Mouse (Mus musculus) myocyte (in vitro differentiated cells): ENCODE measurements around the gene Gatad1. TPM values are rescaled to one million over a fixed set of nuclear protein-coding genes. Genes with fewer than 3 reads are reported as not detected.
"Not testable (repeated sequence)": the region's sequence is repeated elsewhere in the genome, so short reads cannot be mapped to it uniquely, and the experiment has no call there.

ENCODE experiments used
- H3K27me3 ChIP-seq: one replicate; pipeline ENCODE4 v1.6.1; 2011; ENCODE audit not compliant: control insufficient read depth, insufficient read depth, insufficient read length
- H3K36me3 ChIP-seq: one replicate; pipeline ENCODE4 v1.6.1; 2011; ENCODE audit not compliant: control insufficient read depth, insufficient read depth
- H3K4me2 ChIP-seq: one replicate; pipeline ENCODE4 v1.6.1; 2011; ENCODE audit warnings: low read depth, control low read depth
- H3K4me3 ChIP-seq: one replicate; pipeline ENCODE4 v1.5.1; 2011; ENCODE audit warnings: mild to moderate bottlenecking, control low read depth, moderate library complexity
- H3K79me2 ChIP-seq: one replicate; pipeline ENCODE4 v1.6.1; 2011; ENCODE audit not compliant: control insufficient read depth, insufficient read depth
- H3ac ChIP-seq: one replicate; pipeline ENCODE4 v1.6.1; 2011; ENCODE audit not compliant: control insufficient read depth, insufficient read length
- CEBPB ChIP-seq: IDR thresholded peaks from 2 replicates; pipeline ENCODE4 v1.6.1; 2011; ENCODE audit warnings: mild to moderate bottlenecking, moderate library complexity; ENCODE audit not compliant: poor library complexity, insufficient read depth, severe bottlenecking
- E2F4 ChIP-seq: IDR thresholded peaks from one replicate; pipeline ENCODE4 v1.6.1; 2011; ENCODE audit warnings: mild to moderate bottlenecking, control low read depth, moderate library complexity; ENCODE audit not compliant: insufficient read depth
- MYOD1 ChIP-seq, 3 experiments: IDR thresholded peaks; one replicate each; pipeline ENCODE4 v1.6.1; 2011; ENCODE audit warnings: control low read depth in 2 of 3, low read depth in 2 of 3, mild to moderate bottlenecking in 2 of 3, moderate library complexity in 1 of 3; ENCODE audit not compliant: insufficient read length in 2 of 3, control insufficient read depth in 1 of 3
- MYOG ChIP-seq, 3 experiments: IDR thresholded peaks; one replicate each; pipeline ENCODE4 v1.6.1; 2011; ENCODE audit warnings: control low read depth in 2 of 3, low read depth in 2 of 3, mild to moderate bottlenecking in 2 of 3; ENCODE audit not compliant: insufficient read length in 2 of 3, control insufficient read depth in 1 of 3, insufficient read depth in 1 of 3
- POLR2A ChIP-seq: IDR thresholded peaks from one replicate; pipeline ENCODE4 v1.6.1; 2011; ENCODE audit warnings: low read depth, mild to moderate bottlenecking, control low read depth, moderate library complexity; ENCODE audit not compliant: insufficient read length
- POLR2AphosphoS2 ChIP-seq: IDR thresholded peaks from one replicate; pipeline ENCODE4 v1.6.1; 2011; ENCODE audit warnings: low read depth, control low read depth; ENCODE audit not compliant: insufficient read length
- REST ChIP-seq: IDR thresholded peaks from one replicate; pipeline ENCODE4 v1.6.1; 2011; ENCODE audit warnings: mild to moderate bottlenecking, control low read depth, moderate library complexity; ENCODE audit not compliant: insufficient read depth, insufficient read length
- SRF ChIP-seq: IDR thresholded peaks from one replicate; pipeline ENCODE4 v1.6.1; 2011; ENCODE audit warnings: low read depth; ENCODE audit not compliant: control insufficient read depth, insufficient read length
- TCF3 ChIP-seq: IDR thresholded peaks from one replicate; pipeline ENCODE4 v1.6.1; 2011; ENCODE audit warnings: low read depth, control low read depth; ENCODE audit not compliant: insufficient read length
- USF1 ChIP-seq: IDR thresholded peaks from one replicate; pipeline ENCODE4 v1.6.1; 2011; ENCODE audit warnings: low read depth, mild to moderate bottlenecking, control low read depth, moderate library complexity
- polyA plus RNA-seq: library from polyadenylated mRNA; unstranded; fragments of >200 nt; fragmentation: generic; extraction: Trizol; gene quantifications from one replicate; pipeline ENCODE4 v1.2.1, GENCODE M21; 2012; ENCODE audit warnings: missing spikeins

The Gatad1 gene
- polyA plus RNA-seq, 1 experiment, result 89.9 TPM

DNA sequence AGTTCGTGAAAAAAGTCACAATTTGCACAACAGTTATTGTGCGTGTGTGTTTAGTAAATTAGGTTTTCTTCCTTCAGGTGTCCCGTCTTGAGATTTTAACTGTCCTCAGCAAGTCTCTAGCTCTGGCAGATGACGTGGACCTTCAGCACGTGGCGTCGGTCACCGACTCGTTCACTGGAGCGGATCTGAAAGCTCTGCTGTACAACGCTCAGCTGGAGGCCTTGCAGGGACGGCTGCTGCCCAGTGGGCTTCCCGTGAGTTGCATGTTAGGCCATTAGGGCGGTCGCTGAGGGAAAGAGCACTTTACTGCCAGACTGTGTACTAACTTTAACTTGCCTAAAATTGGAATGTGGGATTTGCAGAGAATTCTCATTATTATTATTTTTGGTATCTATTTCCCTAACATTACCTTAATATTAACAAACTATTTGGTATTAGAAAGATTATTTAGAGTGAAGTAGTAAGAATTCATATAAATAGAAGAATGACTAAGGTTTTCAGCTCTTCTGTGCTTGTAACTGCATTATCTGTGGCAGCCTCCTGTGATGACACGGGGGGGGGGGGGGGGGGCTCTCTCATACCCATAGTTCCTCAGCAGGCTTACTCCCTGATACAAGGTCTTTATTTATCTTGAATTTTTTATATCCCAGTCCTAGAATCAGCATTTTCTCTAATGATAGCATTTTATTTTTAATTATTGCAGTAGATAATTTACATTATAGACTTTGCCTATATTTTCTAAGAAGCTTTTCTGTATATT is 25.3 kb downstream of the Gatad1 start:
- no peaks in the 10 kb centered on the region for H3K79me2 ChIP-seq

DNA sequence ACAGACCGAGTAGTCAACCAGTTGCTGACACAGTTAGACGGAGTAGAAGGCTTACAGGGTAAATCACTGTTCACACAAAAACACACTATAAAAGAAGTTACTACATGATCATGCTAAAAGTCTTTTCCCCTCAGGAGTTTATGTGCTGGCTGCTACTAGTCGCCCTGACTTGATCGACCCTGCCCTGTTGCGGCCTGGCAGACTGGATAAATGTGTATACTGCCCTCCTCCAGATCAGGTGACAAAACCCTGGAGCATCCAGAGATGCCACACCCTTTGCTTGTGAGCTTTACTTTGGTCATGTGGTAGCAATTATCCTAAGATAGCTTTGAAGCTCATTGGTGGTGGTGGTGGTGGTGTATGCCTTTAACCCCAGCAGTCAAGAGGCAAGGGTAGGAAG is 26.9 kb downstream of the Gatad1 start:
- TF ChIP-seq SRF (no peak), E2F4 (no peak), CEBPB (no peak)
- no peaks in the 10 kb centered on the region for H3K79me2 ChIP-seq
- H3K27me3 ChIP-seq, result no peaks in the 10 kb centered on the region
- no peaks in the 10 kb centered on the region for H3K36me3 ChIP-seq
- H3ac ChIP-seq, result no peak overlapping the region
- H3K4me2 ChIP-seq, result no peak overlapping the region
- H3K4me3 ChIP-seq, result no peak overlapping the region

More for the DNA sequence above, 25.3 kb downstream of the Gatad1 start:
- Histone ChIP-seq H3K4me3 (no peak overlapping the region), H3K27me3 (no peaks in the 10 kb centered on the region), H3K4me2 (no peak overlapping the region), H3ac (no peak overlapping the region), H3K36me3 (peaks cover 9% of the 10 kb centered on the region)
- no peak for TF ChIP-seq POLR2A
- no peak for TF ChIP-seq REST
- TF ChIP-seq E2F4, result no peak
- TF ChIP-seq SRF, result no peak
- no peak for TF ChIP-seq POLR2AphosphoS2

DNA sequence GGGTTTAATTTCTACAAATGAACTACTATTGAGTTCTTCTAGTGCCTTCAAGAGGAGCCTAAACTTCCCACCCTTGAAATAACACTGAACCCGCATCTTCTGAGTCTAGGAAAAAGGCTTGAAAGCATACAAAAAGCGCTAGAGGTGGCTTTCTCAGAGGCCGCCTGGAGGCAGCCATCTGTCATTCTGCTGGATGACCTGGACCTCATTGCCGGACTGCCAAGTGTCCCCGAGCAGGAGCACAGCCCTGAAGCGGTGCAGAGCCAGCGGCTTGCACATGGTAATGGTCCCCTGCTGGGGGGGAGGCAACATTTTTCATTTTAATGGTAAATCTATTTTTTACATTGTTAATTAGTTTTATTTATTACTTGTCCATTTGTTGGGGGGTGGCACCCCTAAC is 36.5 kb downstream of the Gatad1 start:
- TF ChIP-seq CEBPB (no peak), MYOG (IDR thresholded peaks at IDR 0.05; ENCODE audit: control insufficient read depth in 1 of 3, insufficient read depth in 1 of 3, insufficient read length in 2 of 3, low read depth in 2 of 3) (no peak), E2F4 (no peak), SRF (no peak)
- H3K4me3 ChIP-seq, result no peak overlapping the region
- peaks cover 6% of the 10 kb centered on the region for H3K36me3 ChIP-seq
- no peak overlapping the region for H3K4me2 ChIP-seq
- H3K27me3 ChIP-seq, result no peaks in the 10 kb centered on the region
- no peak overlapping the region for H3ac ChIP-seq
- H3K79me2 ChIP-seq, result no peaks in the 10 kb centered on the region

DNA sequence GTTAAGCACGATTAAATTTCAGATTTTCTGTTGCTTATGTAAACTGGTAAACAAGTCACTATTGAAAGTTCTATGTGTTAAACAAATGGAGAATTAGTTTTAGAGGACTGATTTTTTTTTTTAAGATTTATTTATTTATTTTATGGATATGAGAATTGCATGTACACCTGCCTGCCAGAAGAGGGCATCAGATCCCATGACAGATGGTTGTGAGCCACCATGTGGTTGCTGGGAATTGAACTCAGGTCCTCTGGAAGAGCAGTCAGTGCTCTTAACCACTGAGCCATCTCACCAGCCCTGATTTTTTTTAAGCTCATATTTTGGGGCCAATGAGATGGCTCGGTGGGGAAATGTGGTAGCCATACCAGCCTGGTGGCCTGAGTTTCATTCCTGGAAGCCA is 45.1 kb downstream of the Gatad1 start:
- H3ac ChIP-seq, H3K4me3 ChIP-seq, H3K4me2 ChIP-seq, H3K27me3 ChIP-seq, H3K36me3 ChIP-seq, H3K79me2 ChIP-seq: not testable (repeated sequence)

DNA sequence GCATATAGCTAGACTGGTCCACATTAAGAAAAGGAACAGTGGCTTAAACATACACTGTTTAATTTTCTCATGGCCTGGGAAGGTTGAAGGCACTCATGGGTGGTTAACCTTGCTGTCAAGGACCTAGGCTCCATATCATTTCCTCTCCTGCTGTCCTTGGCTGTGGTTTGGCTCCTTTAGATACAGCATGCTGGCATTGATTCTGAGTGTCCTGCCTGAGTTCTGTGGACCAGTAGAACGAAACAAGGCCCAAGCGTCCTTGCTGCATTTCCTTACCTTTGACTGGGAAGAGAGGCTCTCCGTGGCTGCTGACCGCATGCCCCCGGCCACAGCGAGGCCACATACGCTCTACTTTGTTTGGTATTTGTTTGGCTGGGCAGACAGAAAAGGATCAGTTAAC is 47.7 kb downstream of the Gatad1 start:
- no peaks in the 10 kb centered on the region for H3K27me3 ChIP-seq
- no peaks in the 10 kb centered on the region for H3K79me2 ChIP-seq
- H3K4me3 ChIP-seq, result no peak overlapping the region
- H3K4me2 ChIP-seq, result no peak overlapping the region
- peaks cover 18% of the 10 kb centered on the region for H3K36me3 ChIP-seq
- no peak for TF ChIP-seq USF1
- TF ChIP-seq REST, result no peak
- TF ChIP-seq MYOD1 (IDR thresholded peaks at IDR 0.05; ENCODE audit: control insufficient read depth in 1 of 3, insufficient read length in 2 of 3, low read depth in 2 of 3), result no peak
- TF ChIP-seq E2F4, result no peak
- no peak for TF ChIP-seq POLR2AphosphoS2
- no peak for TF ChIP-seq SRF
- no peak for TF ChIP-seq MYOG (IDR thresholded peaks at IDR 0.05; ENCODE audit: control insufficient read depth in 1 of 3, insufficient read depth in 1 of 3, insufficient read length in 2 of 3, low read depth in 2 of 3)
- no peak for TF ChIP-seq TCF3
- no peak for TF ChIP-seq POLR2A
- H3ac ChIP-seq, result no peak overlapping the region

DNA sequence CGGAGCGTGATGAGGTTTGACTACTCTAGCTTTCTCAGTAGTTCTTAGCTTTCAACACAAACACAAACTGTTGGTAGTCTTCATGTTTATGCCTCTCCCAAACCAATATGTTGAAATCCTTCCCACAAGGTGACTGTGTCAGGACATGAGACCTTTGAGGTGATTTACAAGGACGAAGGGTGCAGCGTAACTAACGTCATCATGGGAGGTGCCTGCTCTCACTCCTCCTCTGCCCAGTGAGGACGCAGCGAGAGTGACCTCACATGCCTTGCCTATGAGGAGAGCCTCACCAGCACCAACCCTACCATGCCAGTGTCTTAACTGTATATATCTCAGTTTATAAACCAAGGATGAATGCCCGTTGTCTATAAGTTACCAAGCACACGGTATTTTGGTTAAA is 49.9 kb downstream of the Gatad1 start:
- no peak overlapping the region for H3ac ChIP-seq
- H3K79me2 ChIP-seq, result no peaks in the 10 kb centered on the region
- H3K4me2 ChIP-seq, result no peak overlapping the region
- no peak overlapping the region for H3K4me3 ChIP-seq
- H3K27me3 ChIP-seq, result no peaks in the 10 kb centered on the region
- TF ChIP-seq TCF3 (no peak), CEBPB (no peak), E2F4 (no peak), USF1 (no peak), POLR2A (no peak)
- peaks cover 10% of the 10 kb centered on the region for H3K36me3 ChIP-seq
